Mouse (Mus musculus) frontal cortex, postnatal 25 days (tissue): ENCODE results near the gene Trmt112.

ENCODE experiments used
- DNase-seq, 2 experiments: peaks; one replicate each; pipeline ENCODE4 v3.0.0; 2022; ENCODE audit warnings: low spot score in 2 of 2

Gene Trmt112

GRCm38 (mm10) chr19:6925307-6925573 lies 15.7 kb downstream of the Trmt112 start, which contains the start of gene Catsperz:
Gene Catsperz, minus strand, starts transcription at chr19:6925380.
- DNase-seq, result no peak

GRCm38 (mm10) chr19:6925611-6926329 lies 16.3 kb downstream of the Trmt112 start:
- DNase-seq, result no peak

GRCm38 (mm10) chr19:6926559-6927255 lies 17.2 kb downstream of the Trmt112 start:
- DNase-seq, result no peak

GRCm38 (mm10) chr19:6928080-6928479 lies 18.6 kb downstream of the Trmt112 start:
- no peak for DNase-seq

- DNase-seq, result no peak
Measured at GRCm38 (mm10) chr19:6931002-6931401, 21.5 kb downstream of the Trmt112 start.

GRCm38 (mm10) chr19:6932018-6932417 lies 22.5 kb downstream of the Trmt112 start:
- DNase-seq, result no peak

- no peak for DNase-seq
Measured at GRCm38 (mm10) chr19:6933102-6933435, 23.6 kb downstream of the Trmt112 start.

GRCm38 (mm10) chr19:6933436-6934194 lies 24.1 kb downstream of the Trmt112 start:
- no peak for DNase-seq

- no peak for DNase-seq
Measured at GRCm38 (mm10) chr19:6934195-6934977, 24.9 kb downstream of the Trmt112 start, which contains the start of gene Kcnk4. Gene Kcnk4, minus strand, starts transcription at chr19:6934515.

GRCm38 (mm10) chr19:6936299-6936698 lies 26.8 kb downstream of the Trmt112 start:
- no peak for DNase-seq

- DNase-seq, result no peak
Measured at GRCm38 (mm10) chr19:6937541-6938465, 28.3 kb downstream of the Trmt112 start.

GRCm38 (mm10) chr19:6939106-6940002 lies 29.9 kb downstream of the Trmt112 start:
- DNase-seq, result no peak

GRCm38 (mm10) chr19:6940396-6941351 lies 31.2 kb downstream of the Trmt112 start:
- DNase-seq, result no peak

- DNase-seq, result peak; percentile 90 to 92
Measured at GRCm38 (mm10) chr19:6941372-6942248, 32.1 kb downstream of the Trmt112 start, which contains the start of gene Bad. Gene Bad, plus strand, starts transcription at chr19:6941861.

- DNase-seq, result peak; percentile 89
Measured at GRCm38 (mm10) chr19:6942249-6942691, 32.8 kb downstream of the Trmt112 start, which contains the start of gene Gpr137. Gene Gpr137, minus strand, starts transcription at chr19:6942480.

GRCm38 (mm10) chr19:6942764-6943163 lies 33.3 kb downstream of the Trmt112 start:
- DNase-seq, result no peak

GRCm38 (mm10) chr19:6943709-6944108 lies 34.2 kb downstream of the Trmt112 start:
- DNase-seq, result no peak
